Mouse (Mus musculus) MEL (cell line): Measurements from ENCODE around the gene Traf5. TPM values are rescaled to one million over a fixed set of nuclear protein-coding genes. Genes with fewer than 3 reads are reported as not detected.

Experiments
- DNase-seq: peaks from one replicate; pipeline ENCODE4 v3.0.0; 2011; ENCODE audit warnings: low read depth, low spot score
- H3K27ac ChIP-seq: 2 replicates; pipeline ENCODE4 v1.5.1; 2012; ENCODE audit warnings: low read depth, mild to moderate bottlenecking, control low read depth, low read length, moderate library complexity; ENCODE audit not compliant: control insufficient read depth
- H3K27me3 ChIP-seq, 2 experiments: fragments of 150-350 bp in 1 of 2; sonication (generic) in 1 of 2; 2 replicates each; pipeline ENCODE4 v1.6.1; 2012; ENCODE audit warnings: low read length in 2 of 2, mild to moderate bottlenecking in 2 of 2, improper control_type of control experiment in 1 of 2, moderate library complexity in 1 of 2; ENCODE audit not compliant: insufficient read depth in 2 of 2, control insufficient read depth in 1 of 2
- H3K36me3 ChIP-seq, 2 experiments: 2 replicates each; pipeline ENCODE4 v1.6.1; 2012 to 2014; ENCODE audit warnings: low read length in 2 of 2, improper control_type of control experiment in 1 of 2, inconsistent platforms in 1 of 2, mild to moderate bottlenecking in 1 of 2; ENCODE audit not compliant: insufficient read depth in 2 of 2, control insufficient read depth in 1 of 2
- H3K4me1 ChIP-seq, 2 experiments: fragments of 150-350 bp in 1 of 2; sonication (generic) in 1 of 2; 2 replicates each; pipeline ENCODE4 v1.6.1; 2012; ENCODE audit warnings: low read length in 2 of 2, improper control_type of control experiment in 1 of 2, mild to moderate bottlenecking in 1 of 2; ENCODE audit not compliant: insufficient read depth in 2 of 2, control insufficient read depth in 1 of 2
- H3K4me3 ChIP-seq, 2 experiments: fragments of 150-350 bp in 1 of 2; sonication (generic) in 1 of 2; 2 replicates each; pipeline ENCODE4 v1.5.1; 2012; ENCODE audit warnings: low read depth in 2 of 2, low read length in 2 of 2, mild to moderate bottlenecking in 2 of 2, moderate library complexity in 2 of 2, control low read depth in 1 of 2, improper control_type of control experiment in 1 of 2; ENCODE audit not compliant: control insufficient read depth in 1 of 2, insufficient read depth in 1 of 2
- H3K79me2 ChIP-seq: 2 replicates; pipeline ENCODE4 v1.6.1; 2012; ENCODE audit warnings: mild to moderate bottlenecking, low read length, moderate library complexity; ENCODE audit not compliant: control insufficient read depth, poor library complexity, insufficient read depth
- H3K9ac ChIP-seq: 2 replicates; pipeline ENCODE4 v1.6.1; 2012; ENCODE audit warnings: low read depth, mild to moderate bottlenecking, control low read depth, low read length, moderate library complexity; ENCODE audit not compliant: control insufficient read depth, poor library complexity, severe bottlenecking
- H3K9me3 ChIP-seq: fragments of 150-350 bp; sonication (generic); replicated peaks from 2 replicates; pipeline ENCODE4 v1.6.1; 2012; ENCODE audit warnings: mild to moderate bottlenecking, low read length, improper control_type of control experiment, moderate library complexity; ENCODE audit not compliant: insufficient read depth
- CHD2 ChIP-seq: IDR thresholded peaks from 2 replicates; pipeline ENCODE4 v1.6.1; 2011; ENCODE audit warnings: low read length, improper control_type of control experiment
- E2F4 ChIP-seq: IDR thresholded peaks from 2 replicates; pipeline ENCODE4 v1.6.1; 2011; ENCODE audit warnings: low read depth, low read length, improper control_type of control experiment, borderline replicate concordance
- EP300 ChIP-seq, 2 experiments: IDR thresholded peaks; 2 replicates each; pipeline ENCODE4 v1.6.1; 2011; ENCODE audit warnings: improper control_type of control experiment in 2 of 2, low read length in 2 of 2, low read depth in 1 of 2, mild to moderate bottlenecking in 1 of 2
- MAX ChIP-seq: IDR thresholded peaks from 2 replicates; pipeline ENCODE4 v1.6.1; 2011; ENCODE audit warnings: low read length, improper control_type of control experiment
- MAZ ChIP-seq: IDR thresholded peaks from 2 replicates; pipeline ENCODE4 v1.6.1; 2012; ENCODE audit warnings: low read depth, mild to moderate bottlenecking, inconsistent platforms, low read length, improper control_type of control experiment
- MEF2A ChIP-seq: IDR thresholded peaks from 2 replicates; pipeline ENCODE4 v1.6.1; 2014; ENCODE audit warnings: low read depth, mild to moderate bottlenecking, inconsistent platforms, low read length, improper control_type of control experiment; ENCODE audit not compliant: poor library complexity, insufficient replicate concordance, severe bottlenecking; ENCODE audit errors: extremely low read depth
- MXI1 ChIP-seq: IDR thresholded peaks from 2 replicates; pipeline ENCODE4 v1.6.1; 2011; ENCODE audit warnings: mild to moderate bottlenecking, low read depth, low read length, improper control_type of control experiment
- MYC ChIP-seq: IDR thresholded peaks from 2 replicates; pipeline ENCODE4 v1.6.1; 2011; ENCODE audit warnings: low read depth, mild to moderate bottlenecking, low read length, improper control_type of control experiment, moderate library complexity
- NRF1 ChIP-seq: IDR thresholded peaks from 2 replicates; pipeline ENCODE4 v1.6.1; 2014; ENCODE audit warnings: low read depth, mild to moderate bottlenecking, inconsistent platforms, low read length, improper control_type of control experiment, moderate library complexity; ENCODE audit not compliant: poor library complexity, insufficient read depth, severe bottlenecking
- RAD21 ChIP-seq: IDR thresholded peaks from 2 replicates; pipeline ENCODE4 v1.6.1; 2011; ENCODE audit warnings: mild to moderate bottlenecking, low read depth, low read length, improper control_type of control experiment
- RCOR1 ChIP-seq: IDR thresholded peaks from 2 replicates; pipeline ENCODE4 v1.6.1; 2012; ENCODE audit warnings: low read depth, mild to moderate bottlenecking, inconsistent platforms, low read length, improper control_type of control experiment
- SIN3A ChIP-seq: IDR thresholded peaks from 2 replicates; pipeline ENCODE4 v1.6.1; 2012; ENCODE audit warnings: low read length, improper control_type of control experiment, inconsistent platforms
- SMC3 ChIP-seq: IDR thresholded peaks from 2 replicates; pipeline ENCODE4 v1.6.1; 2011; ENCODE audit warnings: low read depth, low read length, improper control_type of control experiment
- TAL1 ChIP-seq: IDR thresholded peaks from 2 replicates; pipeline ENCODE4 v1.6.1; 2012; ENCODE audit warnings: mild to moderate bottlenecking, inconsistent platforms, low read length, moderate library complexity, mixed read lengths
- TBP ChIP-seq: IDR thresholded peaks from 2 replicates; pipeline ENCODE4 v1.8.0; 2011; ENCODE audit warnings: low read depth, low read length, improper control_type of control experiment
- TCF12 ChIP-seq: IDR thresholded peaks from 2 replicates; pipeline ENCODE4 v1.6.1; 2014; ENCODE audit warnings: low read depth, mild to moderate bottlenecking, inconsistent platforms, low read length, improper control_type of control experiment, moderate library complexity
- UBTF ChIP-seq: IDR thresholded peaks from 2 replicates; pipeline ENCODE4 v1.6.1; 2012; ENCODE audit warnings: low read depth, mild to moderate bottlenecking, inconsistent platforms, low read length, improper control_type of control experiment, moderate library complexity, borderline replicate concordance; ENCODE audit not compliant: insufficient read depth
- ZC3H11A ChIP-seq: IDR thresholded peaks from 2 replicates; pipeline ENCODE4 v1.6.1; 2012; ENCODE audit warnings: low read depth, mild to moderate bottlenecking, inconsistent platforms, low read length, improper control_type of control experiment
- ZKSCAN1 ChIP-seq: IDR thresholded peaks from 2 replicates; pipeline ENCODE4 v1.6.1; 2012; ENCODE audit warnings: low read depth, mild to moderate bottlenecking, inconsistent platforms, low read length, improper control_type of control experiment, moderate library complexity
- ZMIZ1 ChIP-seq: IDR thresholded peaks from 2 replicates; pipeline ENCODE4 v1.6.1; 2012; ENCODE audit warnings: low read depth, mild to moderate bottlenecking, inconsistent platforms, low read length, improper control_type of control experiment, moderate library complexity
- ZNF384 ChIP-seq: IDR thresholded peaks from 2 replicates; pipeline ENCODE4 v1.6.1; 2012; ENCODE audit warnings: low read depth, mild to moderate bottlenecking, inconsistent platforms, low read length, improper control_type of control experiment
- polyA plus RNA-seq, 2 experiments: library from polyadenylated mRNA; stranded (reverse) in 1 of 2; unstranded in 1 of 2; fragments of >175 nt in 1 of 2; fragments of >200 nt in 1 of 2; gene quantifications; 2 replicates each; pipeline versions ENCODE4 v1.2.1 to v1.2.4; 2012; ENCODE audit warnings: low replicate concordance in 2 of 2, low read depth in 1 of 2; ENCODE audit not compliant: insufficient read length in 2 of 2, insufficient read depth in 1 of 2, missing spikeins in 1 of 2
- total RNA-seq: library from RNA; depleted of rRNA; stranded (reverse); fragments of 300-350 nt; gene quantifications from 2 replicates; pipeline ENCODE4 v1.2.3, GENCODE M21; 2012

Traf5 gene
- total and polyA plus RNA-seq, 3 experiments, result 4.0 to 7.3 TPM; not detected in 1

DNA sequence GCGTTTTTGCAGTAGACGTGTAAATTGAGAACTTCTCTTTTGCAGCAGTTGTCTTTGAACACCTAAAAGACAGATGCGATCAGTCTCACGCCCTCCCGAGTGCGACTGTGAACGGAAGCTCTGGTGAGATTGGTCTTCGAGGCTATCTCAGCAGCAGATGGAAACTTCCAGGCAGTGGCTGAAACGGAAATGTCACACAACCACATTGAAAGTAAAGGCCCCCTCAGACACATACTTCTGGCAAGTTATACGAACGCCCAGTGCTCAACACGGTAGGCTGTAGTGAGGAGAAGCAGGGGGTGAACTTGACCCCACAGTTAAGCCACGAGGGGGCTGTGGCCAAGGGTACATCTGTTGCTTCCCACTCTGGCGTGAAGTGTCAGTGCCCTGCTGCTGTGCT lies 29.7 kb downstream of the Traf5 start:
- no peaks in the 10 kb centered on the region for H3K27me3 ChIP-seq
- DNase-seq, result no peak
- H3K9me3 ChIP-seq, result no peaks in the 10 kb centered on the region
- H3K4me3 ChIP-seq, result no peak overlapping the region
- H3K27ac ChIP-seq, result no peak overlapping the region
- H3K4me1 ChIP-seq, result no peaks in the 10 kb centered on the region
- no peaks in the 10 kb centered on the region; a peak in 1 of 4 replicates for H3K36me3 ChIP-seq
- TF ChIP-seq MXI1, result no peak
- TF ChIP-seq TCF12, result no peak
- no peak for TF ChIP-seq EP300 (IDR thresholded peaks at IDR 0.05; ENCODE audit: low read depth in 1 of 2, low read length in 2 of 2)
- no peak for TF ChIP-seq ZMIZ1
- no peak for TF ChIP-seq MAZ
- TF ChIP-seq MEF2A, result no peak
- TF ChIP-seq SIN3A, result no peak
- no peak for TF ChIP-seq UBTF
- no peak for TF ChIP-seq ZNF384
- TF ChIP-seq SMC3, result no peak
- no peak for TF ChIP-seq ZKSCAN1
- no peak for TF ChIP-seq ZC3H11A
- no peak for TF ChIP-seq RCOR1
- TF ChIP-seq TBP, result no peak
- TF ChIP-seq NRF1, result no peak
- no peak for TF ChIP-seq MAX
- no peak for TF ChIP-seq CHD2
- TF ChIP-seq E2F4, result no peak
- TF ChIP-seq MYC, result no peak
- no peak overlapping the region for H3K9ac ChIP-seq
- H3K79me2 ChIP-seq, result no peaks in the 10 kb centered on the region

DNA sequence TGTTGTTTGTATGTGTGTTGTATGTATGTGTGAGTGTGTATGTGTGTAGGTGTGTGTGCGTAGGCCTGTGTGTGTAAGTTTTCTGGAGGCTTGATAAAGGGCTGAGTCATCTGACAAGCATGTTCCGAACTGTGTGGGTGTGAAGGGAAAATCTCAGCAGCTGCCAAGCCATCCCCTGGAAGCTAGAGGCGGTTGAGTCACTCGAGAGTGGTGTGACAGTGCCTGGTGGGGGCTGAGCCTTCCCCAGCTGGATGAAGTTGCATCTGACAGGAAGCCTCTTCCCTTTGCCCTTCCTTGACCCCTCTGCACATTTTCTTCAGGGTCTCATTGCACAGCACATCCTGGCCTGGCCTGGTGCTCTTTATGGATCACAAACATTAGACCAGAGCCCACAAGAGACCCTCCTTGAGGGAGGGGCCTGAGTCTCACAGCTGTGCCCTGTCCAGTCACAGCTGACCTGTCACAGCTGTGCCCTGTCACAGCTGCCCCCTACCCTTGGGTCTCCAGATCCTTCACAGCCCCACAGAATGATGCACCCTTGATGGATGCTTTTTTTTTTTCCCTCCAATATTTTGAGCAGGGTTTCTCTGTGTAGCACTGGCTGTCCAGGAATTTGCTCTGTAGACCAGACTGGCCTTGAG lies 30.6 kb downstream of the Traf5 start:
- no peaks in the 10 kb centered on the region; a peak in 1 of 4 replicates for H3K36me3 ChIP-seq
- no peaks in the 10 kb centered on the region for H3K9me3 ChIP-seq
- no peaks in the 10 kb centered on the region for H3K79me2 ChIP-seq
- DNase-seq, result no peak
- H3K27me3 ChIP-seq, result no peaks in the 10 kb centered on the region
- no peak overlapping the region for H3K27ac ChIP-seq
- TF ChIP-seq TAL1, result no peak
- TF ChIP-seq MAZ, result no peak
- no peak for TF ChIP-seq MAX
- no peak for TF ChIP-seq RAD21
- no peak for TF ChIP-seq MXI1
- no peak overlapping the region for H3K9ac ChIP-seq
- H3K4me3 ChIP-seq, result no peak overlapping the region
- no peaks in the 10 kb centered on the region for H3K4me1 ChIP-seq
